Mouse (Mus musculus) testis, adult 2 months (tissue): Measurements from ENCODE around the gene Gsta3. TPM values are rescaled to one million over a fixed set of nuclear protein-coding genes. Genes with fewer than 3 reads are reported as not detected.
"Not testable (repeated sequence)": the region's sequence is repeated elsewhere in the genome, so short reads cannot be mapped to it uniquely, and the experiment has no call there.

Experiments
- H3K27ac ChIP-seq: fragments of 200-500 bp; 2 replicates; pipeline ENCODE4 v1.5.1; 2012; ENCODE audit warnings: low read depth, low read length; ENCODE audit not compliant: control insufficient read depth, insufficient read depth
- H3K27me3 ChIP-seq: fragments of 200-500 bp; 2 replicates; pipeline ENCODE4 v1.6.1; 2012; ENCODE audit warnings: mild to moderate bottlenecking, low read length, moderate library complexity; ENCODE audit not compliant: control insufficient read depth, insufficient read depth
- H3K36me3 ChIP-seq: fragments of 200-500 bp; 2 replicates; pipeline ENCODE4 v1.6.1; 2012; ENCODE audit warnings: mild to moderate bottlenecking, low read length; ENCODE audit not compliant: control insufficient read depth, insufficient read depth
- H3K4me1 ChIP-seq: fragments of 200-500 bp; 2 replicates; pipeline ENCODE4 v1.6.1; 2012; ENCODE audit warnings: low read length; ENCODE audit not compliant: control insufficient read depth, insufficient read depth
- H3K4me3 ChIP-seq: fragments of 200-500 bp; 2 replicates; pipeline ENCODE4 v1.5.1; 2012; ENCODE audit warnings: low read depth, mild to moderate bottlenecking, low read length, moderate library complexity, mixed read lengths; ENCODE audit not compliant: control insufficient read depth
- CTCF ChIP-seq: fragments of 200-500 bp; IDR thresholded peaks from 2 replicates; pipeline ENCODE4 v1.5.1; 2012; ENCODE audit warnings: low read depth, mild to moderate bottlenecking, inconsistent platforms, low read length, moderate library complexity; ENCODE audit not compliant: control insufficient read depth, insufficient read depth, insufficient replicate concordance
- POLR2A ChIP-seq: fragments of 200-500 bp; IDR thresholded peaks from 2 replicates; pipeline ENCODE4 v1.6.1; 2012; ENCODE audit warnings: low read depth, mild to moderate bottlenecking, inconsistent platforms, low read length, moderate library complexity; ENCODE audit not compliant: control insufficient read depth
- polyA plus RNA-seq: library from polyadenylated mRNA; depleted of rRNA; stranded (reverse); fragments of >200 nt; gene quantifications from 2 replicates; pipeline ENCODE4 v1.2.3, GENCODE M21; 2012

Gene Gsta3
- polyA plus RNA-seq, 1 experiment: 15.7 TPM

DNA sequence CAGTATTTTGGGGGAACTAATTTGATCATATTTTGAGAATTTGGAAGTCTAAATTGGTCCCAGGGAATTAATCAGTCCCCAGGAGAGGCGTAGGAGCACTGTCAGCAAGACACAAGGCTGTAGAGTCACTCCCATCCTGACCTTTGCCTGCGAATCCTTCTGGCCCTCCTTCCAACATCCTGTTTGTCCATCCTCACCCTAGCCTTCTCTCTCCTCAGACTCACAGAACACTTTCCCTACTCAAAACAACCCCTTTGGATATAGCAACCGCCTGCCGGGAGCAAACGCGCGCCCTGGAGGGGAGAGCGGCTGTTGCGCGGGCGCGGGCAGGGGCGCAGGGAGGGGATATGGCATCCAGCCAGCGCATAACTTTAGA is 31.7 kb downstream of the Gsta3 start:
- no peaks in the 10 kb centered on the region for H3K36me3 ChIP-seq
- H3K4me3 ChIP-seq: peak overlapping the region; percentile 6
- no peaks in the 10 kb centered on the region for H3K27me3 ChIP-seq
- H3K4me1 ChIP-seq: peaks cover 4% of the 10 kb centered on the region; the same call in 1 of the 2 replicates
- no peak overlapping the region for H3K27ac ChIP-seq
- no peak for TF ChIP-seq POLR2A
- TF ChIP-seq CTCF: no peak

DNA sequence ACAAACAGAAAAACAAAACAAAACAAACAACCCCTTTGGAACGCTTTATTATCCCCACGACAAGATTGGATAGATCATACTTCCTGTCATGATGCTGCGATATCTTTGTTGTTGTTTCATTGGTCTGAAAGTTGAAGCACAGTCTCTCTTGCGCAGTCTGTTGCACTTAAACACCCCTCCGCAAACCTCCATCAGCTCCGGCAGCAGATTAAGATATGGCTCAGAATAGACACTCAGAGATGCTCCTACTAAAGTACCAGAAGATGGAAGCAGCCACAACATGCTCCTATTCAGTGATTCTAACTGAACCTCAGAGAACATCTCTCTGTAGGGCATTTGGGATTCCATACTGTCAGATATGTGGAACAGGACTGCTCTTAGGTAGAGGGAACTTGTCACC is 32.7 kb downstream of the Gsta3 start:
- no peaks in the 10 kb centered on the region for H3K36me3 ChIP-seq
- no peak for TF ChIP-seq POLR2A
- TF ChIP-seq CTCF: no peak
- H3K27ac ChIP-seq: no peak overlapping the region
- peaks cover 4% of the 10 kb centered on the region; the same call in 1 of the 2 replicates for H3K4me1 ChIP-seq
- H3K27me3 ChIP-seq: no peaks in the 10 kb centered on the region
- no peak overlapping the region for H3K4me3 ChIP-seq

DNA sequence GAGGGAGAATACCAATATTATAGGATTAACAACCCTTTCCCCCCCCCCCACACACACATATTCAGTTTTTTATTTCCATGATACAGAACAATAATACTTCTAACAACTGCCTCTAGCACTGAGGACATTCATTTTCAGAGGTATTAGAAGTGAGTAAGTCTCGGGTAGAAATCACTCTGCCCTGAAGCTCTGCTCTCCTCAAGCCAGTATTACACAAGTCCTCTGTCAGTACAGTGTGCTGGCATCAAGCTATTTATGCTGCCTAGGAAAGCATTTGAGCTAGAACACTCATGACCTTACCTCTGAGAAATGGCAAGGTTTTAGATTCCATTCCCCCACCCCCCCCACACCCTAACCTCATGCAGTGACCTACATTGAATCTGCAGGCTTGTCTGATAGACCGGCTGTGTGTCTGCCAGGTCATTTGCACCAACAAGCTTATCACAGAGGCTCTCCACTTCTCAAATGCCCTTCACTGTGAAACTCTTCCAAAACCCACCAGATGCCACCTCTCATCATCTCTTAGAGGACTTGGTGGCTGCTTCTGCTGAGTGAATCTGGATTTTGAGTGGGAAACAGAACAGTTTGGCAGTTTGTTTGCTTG is 34.1 kb downstream of the Gsta3 start:
- no peak overlapping the region for H3K27ac ChIP-seq
- no peak overlapping the region for H3K4me3 ChIP-seq
- no peaks in the 10 kb centered on the region for H3K27me3 ChIP-seq
- H3K36me3 ChIP-seq: no peaks in the 10 kb centered on the region
- peaks cover 4% of the 10 kb centered on the region; the same call in 1 of the 2 replicates for H3K4me1 ChIP-seq
- TF ChIP-seq CTCF (no peak), POLR2A (no peak)

DNA sequence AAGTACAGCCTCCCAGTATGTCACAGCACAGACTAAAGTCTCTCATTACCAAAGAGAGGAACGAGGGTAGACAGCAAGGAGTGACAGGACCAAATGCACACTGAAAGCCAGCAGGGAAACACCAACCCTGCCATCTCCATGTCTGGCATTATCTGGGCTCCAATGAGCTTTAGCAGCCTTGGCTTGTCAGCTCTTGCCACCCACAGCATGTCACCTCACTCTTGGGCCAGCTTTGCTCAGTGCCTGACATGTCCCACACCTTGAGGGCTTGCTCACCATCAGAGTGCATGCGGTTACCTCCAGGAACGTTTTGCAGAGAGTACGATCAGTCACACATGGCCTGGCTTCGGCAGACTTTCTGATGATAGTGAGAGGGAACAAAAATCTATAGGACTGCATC is 35.0 kb downstream of the Gsta3 start:
- H3K4me3 ChIP-seq, H3K36me3 ChIP-seq, H3K27me3 ChIP-seq, H3K4me1 ChIP-seq, H3K27ac ChIP-seq: not testable (repeated sequence)

DNA sequence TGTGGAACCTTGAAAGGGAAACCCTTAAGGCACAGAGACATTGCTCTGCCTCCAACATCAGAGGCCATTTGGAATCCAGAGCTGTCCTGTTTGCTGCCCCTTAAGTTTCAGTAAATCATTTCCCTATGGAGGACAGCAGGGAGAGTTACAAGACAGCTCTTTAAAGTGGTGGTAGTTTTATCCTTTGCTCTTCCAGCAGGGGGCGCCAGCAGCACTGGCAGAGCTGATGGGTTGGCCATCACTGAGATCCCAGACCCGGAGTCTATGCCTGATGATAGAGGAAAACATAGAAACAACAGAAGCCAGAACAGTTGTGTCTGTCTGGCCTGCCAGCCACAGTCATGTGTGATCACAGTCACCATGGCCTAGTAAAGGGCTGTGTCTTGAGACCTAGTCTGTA is 35.8 kb downstream of the Gsta3 start:
- not testable (repeated sequence) for H3K27ac ChIP-seq, H3K4me1 ChIP-seq, H3K27me3 ChIP-seq, H3K4me3 ChIP-seq, H3K36me3 ChIP-seq

DNA sequence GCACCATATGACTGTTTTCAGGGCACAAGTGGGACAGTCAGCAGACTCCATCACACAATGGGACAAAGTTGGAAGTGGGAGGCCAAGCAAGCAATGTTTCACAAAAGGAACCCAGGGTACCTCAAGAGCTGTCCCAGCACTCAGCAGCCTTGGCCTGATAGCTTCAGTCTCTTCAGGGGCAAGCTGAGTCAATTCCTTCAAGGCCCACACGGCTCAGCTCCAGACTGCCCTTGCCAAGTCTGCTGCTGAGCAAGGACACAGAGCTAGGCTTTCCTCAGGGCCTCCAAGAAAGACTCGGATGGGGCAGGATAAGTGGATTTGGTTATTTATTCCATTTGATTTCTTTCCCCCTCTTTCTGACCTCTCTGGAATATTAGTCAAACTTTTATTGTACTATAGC is 39.9 kb downstream of the Gsta3 start:
- Histone ChIP-seq H3K27me3 (no peaks in the 10 kb centered on the region), H3K4me1 (no peaks in the 10 kb centered on the region), H3K27ac (no peak overlapping the region), H3K36me3 (no peaks in the 10 kb centered on the region), H3K4me3 (no peak overlapping the region)
- TF ChIP-seq POLR2A: no peak
- TF ChIP-seq CTCF: no peak

DNA sequence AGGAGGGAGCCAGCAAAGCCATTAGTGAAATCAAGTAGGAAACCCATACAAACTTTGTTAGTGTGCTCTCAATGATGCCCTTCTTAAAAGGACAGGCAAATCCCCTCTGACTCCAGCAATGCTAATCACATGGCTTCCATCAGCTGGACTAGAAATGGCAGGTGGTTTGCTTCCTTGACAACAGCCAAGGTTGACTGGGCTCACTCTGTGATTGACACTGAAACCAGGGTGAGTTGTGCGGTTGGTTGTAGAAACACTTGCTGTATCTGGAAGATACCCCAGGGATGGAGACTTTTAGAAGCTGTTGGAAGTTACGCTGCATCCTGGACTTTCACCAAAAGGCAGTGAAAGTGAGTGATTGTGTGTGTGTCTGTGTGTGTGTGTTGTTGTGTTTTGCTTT is 44.3 kb downstream of the Gsta3 start:
- not testable (repeated sequence) for H3K27me3 ChIP-seq, H3K36me3 ChIP-seq, H3K4me3 ChIP-seq, H3K27ac ChIP-seq, H3K4me1 ChIP-seq

DNA sequence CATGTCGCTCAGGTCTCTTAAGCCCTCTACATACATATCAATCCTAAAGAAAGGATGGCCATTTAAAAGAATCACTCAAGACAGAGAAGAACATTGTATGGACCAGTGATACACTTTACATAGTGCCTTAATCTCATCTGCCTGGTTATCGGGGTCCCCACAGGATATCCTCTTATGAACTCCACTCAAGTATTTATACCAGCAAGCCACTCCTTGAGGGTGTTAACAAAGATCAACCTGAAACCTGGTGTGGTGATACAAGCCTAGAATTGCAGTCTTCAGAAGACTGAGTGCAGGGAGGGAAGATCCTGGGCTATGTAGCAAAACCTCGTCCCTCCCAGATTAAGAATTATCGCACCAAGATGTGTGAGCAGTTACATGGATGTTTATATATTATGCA is 51.0 kb downstream of the Gsta3 start:
- no peak for TF ChIP-seq POLR2A
- TF ChIP-seq CTCF: no peak
- Histone ChIP-seq H3K4me3 (no peak overlapping the region), H3K27ac (no peak overlapping the region), H3K4me1 (no peaks in the 10 kb centered on the region), H3K27me3 (no peaks in the 10 kb centered on the region), H3K36me3 (no peaks in the 10 kb centered on the region)
